Comparison of ENCODE assay signal across 8 mouse cellular contexts in the genomic region with DNA sequence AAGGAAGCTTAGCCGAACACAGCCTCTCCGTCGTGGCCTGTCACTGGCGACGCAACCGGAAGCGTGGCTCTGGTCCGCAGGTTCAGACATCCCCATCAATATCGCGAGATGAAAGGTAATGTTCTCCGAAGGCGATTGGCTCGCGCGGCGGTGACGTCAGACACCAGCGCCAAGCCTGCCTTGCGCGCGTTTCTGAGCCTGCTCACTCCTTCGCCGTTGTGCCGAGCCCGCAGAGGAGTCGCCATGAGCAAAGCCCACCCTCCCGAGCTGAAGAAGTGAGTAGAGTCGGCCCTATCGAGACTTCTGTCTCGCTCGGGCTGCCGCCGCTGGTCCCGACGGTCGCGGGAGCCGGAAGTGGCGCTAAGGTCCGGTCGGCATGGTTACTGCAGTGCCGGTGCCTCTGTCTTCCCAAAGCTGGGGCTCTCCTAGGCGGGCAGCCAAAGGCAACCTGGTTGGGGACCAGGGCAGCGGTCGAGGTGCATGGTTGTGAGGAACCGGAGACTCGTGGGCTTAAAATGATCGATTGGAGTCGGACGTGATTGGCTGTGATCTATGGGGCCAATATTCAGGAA. TPM values are rescaled to one million over a fixed set of nuclear protein-coding genes. Genes with fewer than 3 reads are reported as not detected.
A peak's percentile ranks its signal among the peaks of the same experiment; 100 is the strongest.
DNase-seq lines count a peak whose midpoint lies in the region; ATAC-seq lines count a peak whose summit lies in the region.

No protein-coding gene starts in this region.

- peaks cover 3% of the 10 kb centered on the region for H3K36me3 ChIP-seq in hindbrain, embryonic 16.5 days (ENCODE audit: control insufficient read depth, insufficient read depth, low read length)
- 0 out of 2 replicates have a peak, but pooled peaks cover under 1% of the 10 kb centered on the region for H3K36me3 ChIP-seq in macrophage (ENCODE audit: inconsistent target)

- WGBS in hindbrain, embryonic 16.5 days = under 1% methylated on average over 50 of the region's 50 CpGs
- WGBS in macrophage (ENCODE audit: missing documents) = 0% methylated on average over 50 of the region's 50 CpGs

- DNase-seq in R1 (ENCODE audit: low read depth, low spot score) = peak; percentile 97
- peak; percentile 98 for DNase-seq in cerebellum, postnatal 25 days
- peak; percentile 98 to 99 for DNase-seq in frontal cortex, postnatal 36 days (ENCODE audit: low spot score in 2 of 2)
- peak; percentile 97 for DNase-seq in left cerebral cortex, adult 18-20 months (ENCODE audit: low spot score in 2 of 2)
- DNase-seq in right cerebral cortex, adult 18-20 months = peak; percentile 97
- peak; percentile 87 for DNase-seq in urinary bladder, postnatal 10 days (ENCODE audit: low spot score)

- H3K79me2 ChIP-seq in macrophage (ENCODE audit: inconsistent target) = peaks cover 45% of the 10 kb centered on the region

- H3K9me3 ChIP-seq in hindbrain, embryonic 16.5 days (ENCODE audit: control insufficient read depth, low read length) = no peaks in the 10 kb centered on the region

- peak; percentile 98 for ATAC-seq in hindbrain, embryonic 16.5 days

- peaks cover 23% of the 10 kb centered on the region for H3K4me1 ChIP-seq in hindbrain, embryonic 16.5 days (ENCODE audit: control insufficient read depth, insufficient read depth, low read depth, low read length)

- H3K9ac ChIP-seq in hindbrain, embryonic 16.5 days (ENCODE audit: low read depth, low read length) = peak overlapping the region; percentile 84

- H3K27me3 ChIP-seq in hindbrain, embryonic 16.5 days (replicated peaks; ENCODE audit: control insufficient read depth, insufficient read depth, low read length) = no peaks in the 10 kb centered on the region

- H3K4me3 ChIP-seq in hindbrain, embryonic 16.5 days (ENCODE audit: low read length) = peak overlapping the region; percentile 71
- H3K4me3 ChIP-seq in macrophage (ENCODE audit: inconsistent target) = peak overlapping the region; percentile 82

- H3K4me2 ChIP-seq in hindbrain, embryonic 16.5 days (ENCODE audit: low read length) = peak overlapping the region; percentile 91

- H3K27ac ChIP-seq in hindbrain, embryonic 16.5 days (ENCODE audit: low read depth, low read length) = peak overlapping the region; percentile 91
- peak overlapping the region; percentile 72 for H3K27ac ChIP-seq in macrophage

RNA-seq across cellular contexts. Expression of a gene that starts 0.3 kb away (rescaled TPM):
- polyA plus RNA-seq in hindbrain, embryonic 16.5 days (2015; fragmentation: Nextera tagmentation; extraction: Ambion mirVana) = 234 and 259 TPM in 2 replicates
- 10 to 100 TPM; 50.7 to 60.3 TPM for total RNA-seq in left cerebral cortex, adult 18-20 months (2021)
- total RNA-seq in macrophage (2018; cell fraction: chromatin; rRNA removed) = 10 to 100 TPM in 4 of 26 experiments, 1 to 10 TPM in 21, not detected in 1; 1.5 to 20.4 (median 5.9) TPM
- 10 to 100 TPM; 17.6 to 37.9 (median 25.2) TPM for total RNA-seq in macrophage (2018; cell fraction: cytosol; rRNA removed)
- total RNA-seq in macrophage (2018; cell fraction: nucleus; rRNA removed) = 10 to 100 TPM in 6 of 26 experiments, 1 to 10 TPM in 20; 4.5 to 22.3 (median 8.0) TPM
- 12.5 to 46.1 TPM (median 31.1 TPM) in 3 replicates for polyA plus RNA-seq in macrophage (2018)

RNA-seq across cellular contexts. Expression of a gene that starts 6.0 kb away (rescaled TPM):
- polyA plus RNA-seq in hindbrain, embryonic 16.5 days (2015; fragmentation: Nextera tagmentation; extraction: Ambion mirVana) = 112 and 114 TPM in 2 replicates
- total RNA-seq in left cerebral cortex, adult 18-20 months (2021) = 10 to 100 TPM; 20.5 to 21.7 TPM
- total RNA-seq in macrophage (2018; cell fraction: chromatin; rRNA removed) = 10 to 100 TPM in 1 of 26 experiments, 1 to 10 TPM in 21, under 1 TPM in 4; 0.76 to 12.9 (median 2.9) TPM
- 10 to 100 TPM in 25 of 26 experiments, 1 to 10 TPM in 1; 9.5 to 19.0 (median 14.0) TPM for total RNA-seq in macrophage (2018; cell fraction: cytosol; rRNA removed)
- total RNA-seq in macrophage (2018; cell fraction: nucleus; rRNA removed) = 10 to 100 TPM in 3 of 26 experiments, 1 to 10 TPM in 22, under 1 TPM in 1; 0.68 to 18.2 (median 4.7) TPM
- polyA plus RNA-seq in macrophage (2018) = 12.4 to 38.2 TPM (median 14.4 TPM) in 3 replicates

RNA-seq across cellular contexts. Expression of a gene that starts 25.5 kb away (rescaled TPM):
- polyA plus RNA-seq in hindbrain, embryonic 16.5 days (2015; fragmentation: Nextera tagmentation; extraction: Ambion mirVana) = 88.4 and 92.7 TPM in 2 replicates
- 100 to 1,000 TPM; 105 to 115 TPM for total RNA-seq in left cerebral cortex, adult 18-20 months (2021)
- total RNA-seq in macrophage (2018; cell fraction: chromatin; rRNA removed) = 10 to 100 TPM in 19 of 26 experiments, 1 to 10 TPM in 7; 4.0 to 68.5 (median 23.6) TPM
- 100 to 1,000 TPM in 16 of 26 experiments, 10 to 100 TPM in 10; 71.2 to 169 (median 108) TPM for total RNA-seq in macrophage (2018; cell fraction: cytosol; rRNA removed)
- 100 to 1,000 TPM in 11 of 26 experiments, 10 to 100 TPM in 15; 38.8 to 158 (median 98.4) TPM for total RNA-seq in macrophage (2018; cell fraction: nucleus; rRNA removed)
- polyA plus RNA-seq in macrophage (2018) = 69.4 to 127 TPM (median 122 TPM) in 3 replicates

RNA-seq across cellular contexts. Expression of a gene that starts 32.6 kb away (rescaled TPM):
- polyA plus RNA-seq in hindbrain, embryonic 16.5 days (2015; fragmentation: Nextera tagmentation; extraction: Ambion mirVana) = 232 and 270 TPM in 2 replicates
- total RNA-seq in left cerebral cortex, adult 18-20 months (2021) = 100 to 1,000 TPM in 1 of 2 experiments, 10 to 100 TPM in 1; 97.8 to 102 TPM
- total RNA-seq in macrophage (2018; cell fraction: chromatin; rRNA removed) = 100 to 1,000 TPM in 19 of 26 experiments, 10 to 100 TPM in 7; 49.4 to 334 (median 192) TPM
- 10 to 100 TPM in 11 of 26 experiments, 1 to 10 TPM in 15; 4.2 to 21.6 (median 9.6) TPM for total RNA-seq in macrophage (2018; cell fraction: cytosol; rRNA removed)
- total RNA-seq in macrophage (2018; cell fraction: nucleus; rRNA removed) = 100 to 1,000 TPM in 11 of 26 experiments, 10 to 100 TPM in 15; 27.4 to 211 (median 85.4) TPM
- polyA plus RNA-seq in macrophage (2018) = 11.3 to 18.2 TPM (median 14.0 TPM) in 3 replicates

RNA-seq across cellular contexts. Expression of a gene that starts 55.0 kb away (rescaled TPM):
- polyA plus RNA-seq in hindbrain, embryonic 16.5 days (2015; fragmentation: Nextera tagmentation; extraction: Ambion mirVana) = not detected in 2 replicates
- under 1 TPM in 1 of 2 experiments, not detected in 1; 0.58 TPM for total RNA-seq in left cerebral cortex, adult 18-20 months (2021)
- 1 to 10 TPM in 9 of 26 experiments, not detected in 17; 1.1 to 4.0 (median 2.0) TPM for total RNA-seq in macrophage (2018; cell fraction: chromatin; rRNA removed)
- under 1 TPM in 2 of 26 experiments, not detected in 24; 0.20 to 0.31 TPM for total RNA-seq in macrophage (2018; cell fraction: cytosol; rRNA removed)
- total RNA-seq in macrophage (2018; cell fraction: nucleus; rRNA removed) = 1 to 10 TPM in 2 of 26 experiments, under 1 TPM in 1, not detected in 23; 0.78 to 2.1 (median 1.0) TPM
- polyA plus RNA-seq in macrophage (2018) = not detected in 3 replicates

Comparison
In these comparisons a context has a peak if more than half of its experiments do, and no peak if none do; other contexts are left out.
1. Peak in every context shown above with its lines: DNase-seq, ATAC-seq, H3K4me3 ChIP-seq and H3K27ac ChIP-seq.